Mouse (Mus musculus): ENCODE data around the gene Gm43064. TPM values are rescaled to one million over a fixed set of nuclear protein-coding genes. Genes with fewer than 3 reads are reported as not detected.
"Not testable (repeated sequence)": the region's sequence is repeated elsewhere in the genome, so short reads cannot be mapped to it uniquely, and the experiment has no call there.

The Gm43064 gene
- polyA plus RNA-seq, 1 experiment from 2014 or later: 0.24 TPM

GRCm38 (mm10) chr3:103801631-103802531, 7.5 kb upstream of the Gm43064 start:
- no peak for ATAC-seq (ENCODE audit: insufficient number of reproducible peaks, insufficient read depth, low FRiP score, low TSS enrichment, low read depth)
- no peak overlapping the region for H3K4me3 ChIP-seq (replicated peaks)
- H3K4me1 ChIP-seq (replicated peaks): no peaks in the 10 kb centered on the region
- peaks cover 51% of the 10 kb centered on the region for H3K36me3 ChIP-seq
- H3K27me3 ChIP-seq: no peaks in the 10 kb centered on the region
- H3K9me3 ChIP-seq: no peaks in the 10 kb centered on the region
- H3K9ac ChIP-seq (replicated peaks): no peak overlapping the region
- H3K4me2 ChIP-seq: no peak overlapping the region
- 82% methylated on average over 10 of the region's 10 CpGs for WGBS
- peak overlapping the region; percentile 1; the same call in 1 of the 2 replicates for H3K27ac ChIP-seq

- Histone ChIP-seq H3K4me2 (no peak overlapping the region), H3K27me3 (no peaks in the 10 kb centered on the region), H3K4me3 (replicated peaks) (no peak overlapping the region), H3K4me1 (replicated peaks) (peaks cover 2% of the 10 kb centered on the region), H3K27ac (no peak overlapping the region), H3K9me3 (no peaks in the 10 kb centered on the region), H3K9ac (replicated peaks) (no peak overlapping the region), H3K36me3 (peaks cover 56% of the 10 kb centered on the region)
- WGBS: 88% methylated on average over 8 of the region's 8 CpGs
- no peak for ATAC-seq (ENCODE audit: insufficient number of reproducible peaks, insufficient read depth, low FRiP score, low TSS enrichment, low read depth)
Observed at GRCm38 (mm10) chr3:103802861-103803260, 6.5 kb upstream of the Gm43064 start.

GRCm38 (mm10) chr3:103805671-103806070, 3.7 kb upstream of the Gm43064 start:
- Histone ChIP-seq H3K36me3 (peaks cover 55% of the 10 kb centered on the region), H3K27ac (no peak overlapping the region), H3K4me3 (replicated peaks) (no peak overlapping the region), H3K9me3 (no peaks in the 10 kb centered on the region), H3K4me1 (replicated peaks) (peaks cover 15% of the 10 kb centered on the region), H3K27me3 (no peaks in the 10 kb centered on the region), H3K4me2 (no peak overlapping the region), H3K9ac (replicated peaks) (no peak overlapping the region)
- WGBS: 91% methylated on average over 1 of the region's 1 CpGs
- no peak for ATAC-seq (ENCODE audit: insufficient number of reproducible peaks, insufficient read depth, low FRiP score, low TSS enrichment, low read depth)

- H3K4me2 ChIP-seq: peak overlapping the region; percentile 78
- 2% methylated on average over 14 of the region's 14 CpGs for WGBS
- no peaks in the 10 kb centered on the region for H3K27me3 ChIP-seq
- H3K36me3 ChIP-seq: peaks cover 43% of the 10 kb centered on the region
- H3K9ac ChIP-seq (replicated peaks): peak overlapping the region; percentile 88
- peak overlapping the region; percentile 80 for H3K4me3 ChIP-seq (replicated peaks)
- H3K9me3 ChIP-seq: no peaks in the 10 kb centered on the region
- peaks cover 15% of the 10 kb centered on the region for H3K4me1 ChIP-seq (replicated peaks)
- ATAC-seq (ENCODE audit: insufficient number of reproducible peaks, insufficient read depth, low FRiP score, low TSS enrichment, low read depth): peak; percentile 60
- H3K27ac ChIP-seq: peak overlapping the region; percentile 87
Observed at GRCm38 (mm10) chr3:103809799-103810150, 402 bp downstream of the Gm43064 start.

GRCm38 (mm10) chr3:103810967-103811366, 1.6 kb downstream of the Gm43064 start:
- Histone ChIP-seq H3K9ac (replicated peaks) (no peak overlapping the region), H3K9me3 (no peaks in the 10 kb centered on the region), H3K36me3 (peaks cover 47% of the 10 kb centered on the region), H3K27me3 (no peaks in the 10 kb centered on the region), H3K4me3 (replicated peaks) (no peak overlapping the region), H3K4me2 (no peak overlapping the region), H3K4me1 (replicated peaks) (peaks cover 15% of the 10 kb centered on the region), H3K27ac (no peak overlapping the region)
- no peak for ATAC-seq (ENCODE audit: insufficient number of reproducible peaks, insufficient read depth, low FRiP score, low TSS enrichment, low read depth)
- 91% methylated on average over 6 of the region's 6 CpGs for WGBS

GRCm38 (mm10) chr3:103827548-103827947, 18.2 kb downstream of the Gm43064 start:
- H3K27ac ChIP-seq: no peak overlapping the region
- no peaks in the 10 kb centered on the region for H3K4me1 ChIP-seq (replicated peaks)
- H3K9ac ChIP-seq (replicated peaks): no peak overlapping the region
- H3K27me3 ChIP-seq: no peaks in the 10 kb centered on the region
- no peak for ATAC-seq (ENCODE audit: insufficient number of reproducible peaks, insufficient read depth, low FRiP score, low TSS enrichment, low read depth)
- no peak overlapping the region for H3K4me2 ChIP-seq
- peaks cover 11% of the 10 kb centered on the region for H3K36me3 ChIP-seq
- no peak overlapping the region for H3K4me3 ChIP-seq (replicated peaks)
- H3K9me3 ChIP-seq: no peaks in the 10 kb centered on the region

GRCm38 (mm10) chr3:103829036-103829435, 19.7 kb downstream of the Gm43064 start:
- H3K36me3 ChIP-seq: no peaks in the 10 kb centered on the region
- no peaks in the 10 kb centered on the region for H3K27me3 ChIP-seq
- H3K9me3 ChIP-seq: no peaks in the 10 kb centered on the region
- H3K4me1 ChIP-seq (replicated peaks): no peaks in the 10 kb centered on the region
- no peak overlapping the region for H3K4me3 ChIP-seq (replicated peaks)
- no peak overlapping the region for H3K4me2 ChIP-seq
- no peak overlapping the region for H3K9ac ChIP-seq (replicated peaks)
- ATAC-seq (ENCODE audit: insufficient number of reproducible peaks, insufficient read depth, low FRiP score, low TSS enrichment, low read depth): no peak
- 86% methylated on average over 3 of the region's 3 CpGs for WGBS
- H3K27ac ChIP-seq: no peak overlapping the region

- not testable (repeated sequence) for H3K4me1 ChIP-seq (replicated peaks); H3K27me3 ChIP-seq; H3K36me3 ChIP-seq; H3K4me2 ChIP-seq; H3K9me3 ChIP-seq; ATAC-seq (ENCODE audit: insufficient number of reproducible peaks, insufficient read depth, low FRiP score, low TSS enrichment, low read depth); H3K4me3 ChIP-seq (replicated peaks); H3K27ac ChIP-seq; H3K9ac ChIP-seq (replicated peaks)
- 68% methylated on average over 1 of the region's 1 CpGs for WGBS
Observed at GRCm38 (mm10) chr3:103830681-103831080, 21.3 kb downstream of the Gm43064 start.

GRCm38 (mm10) chr3:103831146-103831545, 21.8 kb downstream of the Gm43064 start:
- ATAC-seq (ENCODE audit: insufficient number of reproducible peaks, insufficient read depth, low FRiP score, low TSS enrichment, low read depth): no peak
- H3K4me1 ChIP-seq (replicated peaks): no peaks in the 10 kb centered on the region
- H3K27me3 ChIP-seq: no peaks in the 10 kb centered on the region
- H3K9ac ChIP-seq (replicated peaks): no peak overlapping the region
- no peak overlapping the region for H3K4me3 ChIP-seq (replicated peaks)
- 87% methylated on average over 7 of the region's 7 CpGs for WGBS
- no peak overlapping the region for H3K4me2 ChIP-seq
- H3K36me3 ChIP-seq: no peaks in the 10 kb centered on the region
- no peaks in the 10 kb centered on the region for H3K9me3 ChIP-seq
- no peak overlapping the region for H3K27ac ChIP-seq

- Histone ChIP-seq H3K36me3 (no peaks in the 10 kb centered on the region), H3K4me1 (replicated peaks) (no peaks in the 10 kb centered on the region), H3K9ac (replicated peaks) (no peak within 1 kb of the TSS), H3K27me3 (no peaks in the 10 kb centered on the region), H3K27ac (no peak within 1 kb of the TSS), H3K4me3 (replicated peaks) (no peak within 1 kb of the TSS), H3K4me2 (no peak within 1 kb of the TSS), H3K9me3 (no peaks in the 10 kb centered on the region)
- ATAC-seq (ENCODE audit: insufficient number of reproducible peaks, insufficient read depth, low FRiP score, low TSS enrichment, low read depth): no peak
Observed at GRCm38 (mm10) chr3:103832426-103832825, 23.1 kb downstream of the Gm43064 start, which contains the start of gene Bcl2l15. Bcl2l15 (plus strand) TSS chr3:103832601.

GRCm38 (mm10) chr3:103834001-103834400, 24.6 kb downstream of the Gm43064 start:
- no peaks in the 10 kb centered on the region for H3K9me3 ChIP-seq
- no peak overlapping the region for H3K27ac ChIP-seq
- no peaks in the 10 kb centered on the region for H3K36me3 ChIP-seq
- no peak overlapping the region for H3K4me2 ChIP-seq
- H3K9ac ChIP-seq (replicated peaks): no peak overlapping the region
- no peaks in the 10 kb centered on the region for H3K27me3 ChIP-seq
- no peak for ATAC-seq (ENCODE audit: insufficient number of reproducible peaks, insufficient read depth, low FRiP score, low TSS enrichment, low read depth)
- H3K4me1 ChIP-seq (replicated peaks): no peaks in the 10 kb centered on the region
- H3K4me3 ChIP-seq (replicated peaks): no peak overlapping the region
- 86% methylated on average over 2 of the region's 2 CpGs for WGBS

Measured in limb, embryonic 12.5 days (tissue).